13 mouse cellular contexts compared by ENCODE assay signal in the genomic region with DNA sequence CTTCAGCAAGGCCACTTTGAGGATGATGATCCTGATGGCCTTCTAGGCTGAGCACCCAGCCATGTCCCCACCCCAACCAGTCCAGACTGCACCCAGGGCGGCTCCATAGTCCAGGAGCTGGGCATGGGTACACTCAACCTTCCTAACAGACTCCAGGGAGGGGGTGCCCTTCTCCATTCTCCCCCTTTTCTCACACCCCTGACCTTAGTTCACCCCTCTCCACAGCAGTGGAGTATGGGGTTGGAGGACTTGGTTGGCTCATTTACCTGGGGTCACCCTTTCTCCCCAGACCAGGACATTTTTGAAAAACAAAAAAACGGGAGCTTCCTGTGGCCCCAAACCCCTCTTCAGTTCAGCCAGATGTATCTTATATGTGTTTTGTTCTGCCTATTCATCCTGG. TPM values are rescaled to one million over a fixed set of nuclear protein-coding genes. Genes with fewer than 3 reads are reported as not detected.
DNase-seq lines count a peak whose midpoint lies in the region; ATAC-seq and TF ChIP-seq lines count a peak whose summit lies in the region.
"Had no signal": no experiment of that assay in that cellular context is flagged by ENCODE, and none has a peak within 500 bp of the region (broad histone marks: within the 10 kb centered on the region; RNA-seq: fewer than 3 reads in every experiment).

No protein-coding gene starts in this region.

- ATAC-seq in hindbrain, postnatal 0 days, result no peak
- no peak for ATAC-seq in limb, embryonic 12.5 days (ENCODE audit: insufficient number of reproducible peaks, insufficient read depth, low FRiP score, low TSS enrichment, low read depth)

- 89% methylated on average over 2 of the region's 2 CpGs for WGBS in hindbrain, embryonic 10.5 days
- 94% methylated on average over 2 of the region's 2 CpGs for WGBS in hindbrain, postnatal 0 days
- 88% methylated on average over 2 of the region's 2 CpGs for WGBS in limb, embryonic 12.5 days

- H3K4me3 ChIP-seq in hindbrain, embryonic 10.5 days, result peak overlapping the region; percentile 86
- no peak overlapping the region for H3K4me3 ChIP-seq in hindbrain, postnatal 0 days (ENCODE audit: low read length)
- peak overlapping the region; percentile 86; the same call in 1 of the 2 replicates for H3K4me3 ChIP-seq in E14TG2a.4 (replicated peaks; ENCODE audit: low read length)
- no peak overlapping the region for H3K4me3 ChIP-seq in MEL (ENCODE audit: control insufficient read depth in 1 of 2, insufficient read depth in 1 of 2, low read depth in 2 of 2, low read length in 2 of 2)
- peak overlapping the region; percentile 84 for H3K4me3 ChIP-seq in limb, embryonic 12.5 days (replicated peaks)

- peaks cover 55% of the 10 kb centered on the region for H3K4me1 ChIP-seq in hindbrain, embryonic 10.5 days (replicated peaks)
- H3K4me1 ChIP-seq in hindbrain, postnatal 0 days (ENCODE audit: insufficient read depth, low read length), result 0 out of 2 replicates have a peak, but pooled peaks cover 4% of the 10 kb centered on the region
- H3K4me1 ChIP-seq in E14TG2a.4 (replicated peaks; ENCODE audit: low read depth, low read length) (peaks cover 64% of the 10 kb centered on the region), MEL (ENCODE audit: control insufficient read depth in 1 of 2, insufficient read depth in 2 of 2, low read length in 2 of 2) (peaks cover 8 to 29% of the 10 kb centered on the region in 2 experiments; a peak in 3 of 4 replicates)
- peaks cover 50% of the 10 kb centered on the region for H3K4me1 ChIP-seq in limb, embryonic 12.5 days (replicated peaks)

- TF ChIP-seq RAD21 in MEL (IDR thresholded peaks at IDR 0.05; ENCODE audit: low read depth, low read length), result no peak

- no peak overlapping the region for H3K9ac ChIP-seq in hindbrain, postnatal 0 days (replicated peaks; ENCODE audit: low read length)
- peak overlapping the region; percentile 4; the same call in 1 of the 2 replicates for H3K9ac ChIP-seq in MEL (ENCODE audit: control insufficient read depth, low read depth, low read length, poor library complexity, severe bottlenecking)
- H3K9ac ChIP-seq in limb, embryonic 12.5 days (replicated peaks), result no peak overlapping the region

- H3K79me2 ChIP-seq in MEL (ENCODE audit: control insufficient read depth, insufficient read depth, low read length, poor library complexity), result peaks cover 20% of the 10 kb centered on the region

- H3K4me2 ChIP-seq in hindbrain, postnatal 0 days (ENCODE audit: low read depth, low read length), result no peak overlapping the region
- H3K4me2 ChIP-seq in limb, embryonic 12.5 days, result peak overlapping the region; percentile 87

- H3K27me3 ChIP-seq in hindbrain, embryonic 10.5 days (ENCODE audit: insufficient read depth, poor library complexity, severe bottlenecking), result peaks cover 58% of the 10 kb centered on the region
- no peaks in the 10 kb centered on the region for H3K27me3 ChIP-seq in hindbrain, postnatal 0 days (ENCODE audit: insufficient read depth, low read length)
- H3K27me3 ChIP-seq in E14TG2a.4 (ENCODE audit: insufficient read depth, low read length) (peaks cover 38% of the 10 kb centered on the region), MEL (ENCODE audit: control insufficient read depth in 1 of 2, insufficient read depth in 2 of 2, low read length in 2 of 2) (no peaks in the 10 kb centered on the region)
- H3K27me3 ChIP-seq in limb, embryonic 12.5 days, result peaks cover 21% of the 10 kb centered on the region
- H3K27me3 ChIP-seq: heart, embryonic 15.5 days had no signal

- TF ChIP-seq EP300 in MEL (IDR thresholded peaks at IDR 0.05; ENCODE audit: low read depth in 1 of 2, low read length in 2 of 2), result no peak

- no peak for TF ChIP-seq POLR2A in MEL (IDR thresholded peaks at IDR 0.05; ENCODE audit: control insufficient read depth in 1 of 2, insufficient read depth in 1 of 2, low read depth in 1 of 2, low read length in 2 of 2, poor library complexity in 1 of 2)

- no peak for DNase-seq in hindbrain, embryonic 10.5 days (ENCODE audit: low spot score)
- DNase-seq in hindbrain, postnatal 0 days (ENCODE audit: low spot score), result no peak
- no peak for DNase-seq in MEL (ENCODE audit: low read depth, low spot score)
- DNase-seq in urinary bladder, postnatal 4 days (ENCODE audit: low spot score in 2 of 2), result no peak
- DNase-seq in left cerebral cortex, adult 9 months (ENCODE audit: low spot score in 2 of 2), result no peak
- no peak for DNase-seq in cerebellum, adult 18-20 months
- DNase-seq: embryo, embryonic 11 days; layer of hippocampus, postnatal 36 days had no signal

- H3K27ac ChIP-seq in hindbrain, embryonic 10.5 days, result no peak overlapping the region
- H3K27ac ChIP-seq in hindbrain, postnatal 0 days, result no peak overlapping the region
- no peak overlapping the region for H3K27ac ChIP-seq in MEL (ENCODE audit: control insufficient read depth, low read depth, low read length)
- H3K27ac ChIP-seq in limb, embryonic 12.5 days, result no peak overlapping the region
- H3K27ac ChIP-seq: heart, embryonic 15.5 days; kidney, postnatal 0 days; macrophage had no signal

- no peaks in the 10 kb centered on the region for H3K9me3 ChIP-seq in hindbrain, embryonic 10.5 days
- no peaks in the 10 kb centered on the region for H3K9me3 ChIP-seq in hindbrain, postnatal 0 days (ENCODE audit: low read length)
- H3K9me3 ChIP-seq in E14TG2a.4 (ENCODE audit: low read length) (no peaks in the 10 kb centered on the region), MEL (replicated peaks; ENCODE audit: insufficient read depth, low read length) (no peaks in the 10 kb centered on the region)
- no peaks in the 10 kb centered on the region for H3K9me3 ChIP-seq in limb, embryonic 12.5 days
- H3K9me3 ChIP-seq: heart, embryonic 15.5 days had no signal

- peaks cover 49% of the 10 kb centered on the region for H3K36me3 ChIP-seq in hindbrain, embryonic 10.5 days
- H3K36me3 ChIP-seq in hindbrain, postnatal 0 days (ENCODE audit: insufficient read depth, low read length), result peaks cover 9% of the 10 kb centered on the region; the same call in 1 of the 2 replicates
- H3K36me3 ChIP-seq in E14TG2a.4 (ENCODE audit: insufficient read depth, low read length), result peaks cover 44% of the 10 kb centered on the region
- peaks cover 3 to 21% of the 10 kb centered on the region in 2 experiments; a peak in 2 of 4 replicates for H3K36me3 ChIP-seq in MEL (ENCODE audit: control insufficient read depth in 1 of 2, insufficient read depth in 2 of 2, low read length in 2 of 2)
- peaks cover 27% of the 10 kb centered on the region for H3K36me3 ChIP-seq in limb, embryonic 12.5 days

- TF ChIP-seq CTCF in hindbrain, postnatal 0 days (IDR thresholded peaks at IDR 0.05; ENCODE audit: low read depth), result no peak
- TF ChIP-seq CTCF in E14TG2a.4 (conservative IDR thresholded peaks at IDR 0.05; ENCODE audit: low read length) (no peak), MEL (IDR thresholded peaks at IDR 0.05 in 2 of 3, conservative IDR thresholded peaks at IDR 0.05 in 1 of 3; ENCODE audit: control insufficient read depth in 1 of 3, insufficient read depth in 1 of 3, low read depth in 2 of 3, low read length in 3 of 3, poor library complexity in 1 of 3, severe bottlenecking in 1 of 3) (no peak)

RNA-seq across cellular contexts. Expression of gene 1700067K01Rik, which starts 1.5 kb away (rescaled TPM):
- 0.52 and 0.54 TPM in 2 replicates for polyA plus RNA-seq in hindbrain, embryonic 10.5 days (2016; fragmentation: Nextera tagmentation; extraction: Ambion mirVana)
- total RNA-seq in hindbrain, postnatal 0 days (2014; rRNA removed), result not detected in 2 replicates
- 0.49 and 0.51 TPM in 2 replicates for polyA plus RNA-seq in hindbrain, postnatal 0 days (2015; fragmentation: Nextera tagmentation; extraction: Ambion mirVana)
- total RNA-seq in MEL (2012; rRNA removed), result 0.39 and 0.69 TPM in 2 replicates
- under 1 TPM in 1 of 2 experiments, not detected in 1; 0.53 TPM for polyA plus RNA-seq in MEL (2012; ENCODE audit: insufficient read depth in 1 of 2, insufficient read length in 2 of 2, low read depth in 1 of 2, low replicate concordance in 2 of 2, missing spikeins in 1 of 2)
- polyA plus RNA-seq in limb, embryonic 12.5 days (2016; fragmentation: Nextera tagmentation; extraction: Ambion mirVana), result 0.73 and 1.6 TPM in 2 replicates
- polyA plus RNA-seq: macrophage had no signal

RNA-seq across cellular contexts. Expression of gene Samd1, which starts 2.4 kb away (rescaled TPM):
- polyA plus RNA-seq in hindbrain, embryonic 10.5 days (2016; fragmentation: Nextera tagmentation; extraction: Ambion mirVana), result 7.6 and 9.5 TPM in 2 replicates
- total RNA-seq in hindbrain, postnatal 0 days (2014; rRNA removed), result 58.6 and 96.8 TPM in 2 replicates
- polyA plus RNA-seq in hindbrain, postnatal 0 days (2015; fragmentation: Nextera tagmentation; extraction: Ambion mirVana), result 5.7 and 5.9 TPM in 2 replicates
- 96.7 and 111 TPM in 2 replicates for total RNA-seq in MEL (2012; rRNA removed)
- 100 to 1,000 TPM in 1 of 2 experiments, not detected in 1; 121 TPM for polyA plus RNA-seq in MEL (2012; ENCODE audit: insufficient read depth in 1 of 2, insufficient read length in 2 of 2, low read depth in 1 of 2, low replicate concordance in 2 of 2, missing spikeins in 1 of 2)
- polyA plus RNA-seq in limb, embryonic 12.5 days (2016; fragmentation: Nextera tagmentation; extraction: Ambion mirVana), result 13.0 and 14.4 TPM in 2 replicates

RNA-seq across cellular contexts. Expression of gene 2210011C24Rik, which starts 12.1 kb away (rescaled TPM):
- 0.86 TPM in 1 of 2 replicates, not detected in the other for polyA plus RNA-seq in hindbrain, embryonic 10.5 days (2016; fragmentation: Nextera tagmentation; extraction: Ambion mirVana)
- 0.25 and 4.2 TPM in 2 replicates for total RNA-seq in hindbrain, postnatal 0 days (2014; rRNA removed)
- 1.2 and 1.9 TPM in 2 replicates for polyA plus RNA-seq in hindbrain, postnatal 0 days (2015; fragmentation: Nextera tagmentation; extraction: Ambion mirVana)
- not detected in 2 replicates for total RNA-seq in MEL (2012; rRNA removed)
- polyA plus RNA-seq in MEL (2012; ENCODE audit: insufficient read depth in 1 of 2, insufficient read length in 2 of 2, low read depth in 1 of 2, low replicate concordance in 2 of 2, missing spikeins in 1 of 2), result not detected
- 0.64 TPM in 1 of 2 replicates, not detected in the other for polyA plus RNA-seq in limb, embryonic 12.5 days (2016; fragmentation: Nextera tagmentation; extraction: Ambion mirVana)

RNA-seq across cellular contexts. Expression of gene Palm3, which starts 21.4 kb away (rescaled TPM):
- 9.2 and 10.0 TPM in 2 replicates for polyA plus RNA-seq in hindbrain, embryonic 10.5 days (2016; fragmentation: Nextera tagmentation; extraction: Ambion mirVana)
- 4.5 and 9.6 TPM in 2 replicates for total RNA-seq in hindbrain, postnatal 0 days (2014; rRNA removed)
- 8.2 and 8.8 TPM in 2 replicates for polyA plus RNA-seq in hindbrain, postnatal 0 days (2015; fragmentation: Nextera tagmentation; extraction: Ambion mirVana)
- 0.65 and 0.92 TPM in 2 replicates for total RNA-seq in MEL (2012; rRNA removed)
- 1 to 10 TPM in 1 of 2 experiments, not detected in 1; 3.6 TPM for polyA plus RNA-seq in MEL (2012; ENCODE audit: insufficient read depth in 1 of 2, insufficient read length in 2 of 2, low read depth in 1 of 2, low replicate concordance in 2 of 2, missing spikeins in 1 of 2)
- polyA plus RNA-seq in limb, embryonic 12.5 days (2016; fragmentation: Nextera tagmentation; extraction: Ambion mirVana), result 4.7 and 6.7 TPM in 2 replicates

RNA-seq across cellular contexts. Expression of gene Prkaca, which starts 27.0 kb away (rescaled TPM):
- polyA plus RNA-seq in hindbrain, embryonic 10.5 days (2016; fragmentation: Nextera tagmentation; extraction: Ambion mirVana), result 170 and 194 TPM in 2 replicates
- total RNA-seq in hindbrain, postnatal 0 days (2014; rRNA removed), result 198 and 213 TPM in 2 replicates
- 257 and 268 TPM in 2 replicates for polyA plus RNA-seq in hindbrain, postnatal 0 days (2015; fragmentation: Nextera tagmentation; extraction: Ambion mirVana)
- total RNA-seq in MEL (2012; rRNA removed), result 23.8 and 24.7 TPM in 2 replicates
- polyA plus RNA-seq in MEL (2012; ENCODE audit: insufficient read depth in 1 of 2, insufficient read length in 2 of 2, low read depth in 1 of 2, low replicate concordance in 2 of 2, missing spikeins in 1 of 2), result 10 to 100 TPM in 1 of 2 experiments, not detected in 1; 74.9 TPM
- polyA plus RNA-seq in limb, embryonic 12.5 days (2016; fragmentation: Nextera tagmentation; extraction: Ambion mirVana), result 186 and 196 TPM in 2 replicates

Comparison
In these comparisons a context has a peak if more than half of its experiments do, and no peak if none do; other contexts are left out.
1. H3K4me3 ChIP-seq: peak in hindbrain, embryonic 10.5 days (single experiment), E14TG2a.4 (single experiment) and limb, embryonic 12.5 days (single experiment); none in hindbrain, postnatal 0 days (single experiment) and MEL (0 of 2).